Mouse (Mus musculus) kidney, postnatal 0 days (tissue): ENCODE results near the gene Sh3gl2. TPM values are rescaled to one million over a fixed set of nuclear protein-coding genes. Genes with fewer than 3 reads are reported as not detected.

Source experiments
- ATAC-seq: fragments of 200-750 bp; cut with Nextera tagmentation; replicated peaks from 2 replicates; pipeline ENCODE4 v1.8.0; 2017; ENCODE audit warnings: low read depth, moderate number of reproducible peaks, moderate TSS enrichment, moderate library complexity; ENCODE audit not compliant: low FRiP score
- DNase-seq: peaks from one replicate; pipeline ENCODE4 v3.0.0-alpha.2; 2016; ENCODE audit warnings: low spot score
- H3K27ac ChIP-seq: fragments of 300-500 bp; sonication (generic); 2 replicates; pipeline ENCODE4 v1.5.1; 2014; ENCODE audit warnings: mild to moderate bottlenecking
- H3K27me3 ChIP-seq: fragments of 300-500 bp; sonication (generic); 2 replicates; pipeline ENCODE4 v1.6.1; 2014; ENCODE audit warnings: low read length, mixed read lengths; ENCODE audit not compliant: insufficient read depth
- H3K36me3 ChIP-seq: fragments of 300-500 bp; sonication (generic); 2 replicates; pipeline ENCODE4 v1.6.1; 2014; ENCODE audit warnings: low read length, mixed read lengths; ENCODE audit not compliant: insufficient read depth
- H3K4me1 ChIP-seq: fragments of 300-500 bp; sonication (generic); replicated peaks from 2 replicates; pipeline ENCODE4 v1.6.1; 2014; ENCODE audit warnings: antibody characterized with exemption, low read length, mixed read lengths; ENCODE audit not compliant: insufficient read depth
- H3K4me2 ChIP-seq: fragments of 300-500 bp; sonication (generic); 2 replicates; pipeline ENCODE4 v1.6.1; 2014; ENCODE audit warnings: mild to moderate bottlenecking, low read length, moderate library complexity, mixed read lengths
- H3K4me3 ChIP-seq: fragments of 300-500 bp; sonication (generic); replicated peaks from 2 replicates; pipeline ENCODE4 v1.5.1; 2014; ENCODE audit warnings: low read depth, low read length
- H3K9ac ChIP-seq: fragments of 300-500 bp; sonication (generic); 2 replicates; pipeline ENCODE4 v1.6.1; 2014; ENCODE audit warnings: low read depth, low read length
- H3K9me3 ChIP-seq: fragments of 300-500 bp; sonication (generic); replicated peaks from 2 replicates; pipeline ENCODE4 v1.6.1; 2016; ENCODE audit warnings: low read length, inconsistent platforms, mixed read lengths
- CTCF ChIP-seq: IDR thresholded peaks from 2 replicates; pipeline ENCODE4 v1.5.1; 2016; ENCODE audit warnings: antibody characterized with exemption, low read depth, mild to moderate bottlenecking, moderate library complexity
- WGBS: fragments of 180-500 bp; shearing (Covaris S2); extraction: QIAGEN DNeasy Blood & Tissue Kit; methylation state at CpG from one replicate; pipeline ENCODE4 v1.1.7; 2014; 5-methylcytosine and 5-hydroxymethylcytosine counted together
- polyA plus RNA-seq: library from polyadenylated mRNA; unstranded; fragments of >200 nt; fragmentation: Nextera tagmentation; extraction: Ambion mirVana; gene quantifications from 2 replicates; pipeline ENCODE4 v1.2.1, GENCODE M21; 2015

The Sh3gl2 gene
- polyA plus RNA-seq, 1 experiment from 2014 or later, result 22.1 TPM

- no peak for ATAC-seq
- 25% methylated on average over 9 of the region's 9 CpGs for WGBS
These were observed 26.4 kb upstream of the Sh3gl2 start for GRCm38 (mm10) chr4:85178394-85179051.

GRCm38 (mm10) chr4:85186011-85186410 is 18.9 kb upstream of the Sh3gl2 start:
- no peak overlapping the region for H3K4me2 ChIP-seq
- no peaks in the 10 kb centered on the region for H3K4me1 ChIP-seq
- no peak overlapping the region for H3K4me3 ChIP-seq
- peak; percentile 63 for TF ChIP-seq CTCF
- WGBS, result 59% methylated on average over 4 of the region's 4 CpGs
- H3K27ac ChIP-seq, result no peak overlapping the region
- H3K36me3 ChIP-seq, result no peaks in the 10 kb centered on the region
- no peak overlapping the region for H3K9ac ChIP-seq
- no peaks in the 10 kb centered on the region for H3K9me3 ChIP-seq
- ATAC-seq (no peak; the same call in 1 of the 2 replicates), DNase-seq (no peak)
- no peaks in the 10 kb centered on the region for H3K27me3 ChIP-seq

More at GRCm38 (mm10) chr4:85178394-85179051, 26.4 kb upstream of the Sh3gl2 start:
- peak; percentile 52 for DNase-seq
- Histone ChIP-seq H3K36me3 (no peaks in the 10 kb centered on the region), H3K4me2 (no peak overlapping the region), H3K4me3 (no peak overlapping the region), H3K9me3 (no peaks in the 10 kb centered on the region), H3K4me1 (no peaks in the 10 kb centered on the region), H3K27ac (no peak overlapping the region), H3K9ac (no peak overlapping the region), H3K27me3 (no peaks in the 10 kb centered on the region)
- no peak for TF ChIP-seq CTCF

GRCm38 (mm10) chr4:85196201-85196600 is 8.7 kb upstream of the Sh3gl2 start:
- DNase-seq (no peak), ATAC-seq (no peak)
- H3K4me1 ChIP-seq, result no peaks in the 10 kb centered on the region
- no peak for TF ChIP-seq CTCF
- 57% methylated on average over 4 of the region's 4 CpGs for WGBS
- H3K4me2 ChIP-seq, result no peak overlapping the region
- no peak overlapping the region for H3K9ac ChIP-seq
- H3K27me3 ChIP-seq, result no peaks in the 10 kb centered on the region
- no peak overlapping the region for H3K4me3 ChIP-seq
- no peaks in the 10 kb centered on the region for H3K36me3 ChIP-seq
- H3K27ac ChIP-seq, result no peak overlapping the region
- H3K9me3 ChIP-seq, result no peaks in the 10 kb centered on the region

GRCm38 (mm10) chr4:85198431-85198830 is 6.5 kb upstream of the Sh3gl2 start:
- no peak for ATAC-seq
- no peak for TF ChIP-seq CTCF
- H3K36me3 ChIP-seq, result no peaks in the 10 kb centered on the region
- H3K27ac ChIP-seq, result no peak overlapping the region
- H3K9me3 ChIP-seq, result no peaks in the 10 kb centered on the region
- DNase-seq, result no peak
- WGBS, result 87% methylated on average over 9 of the region's 9 CpGs
- no peaks in the 10 kb centered on the region for H3K4me1 ChIP-seq
- H3K4me3 ChIP-seq, result no peak overlapping the region
- H3K4me2 ChIP-seq, result no peak overlapping the region
- H3K9ac ChIP-seq, result no peak overlapping the region
- no peaks in the 10 kb centered on the region for H3K27me3 ChIP-seq

- no peak for ATAC-seq
- Histone ChIP-seq H3K9me3 (no peaks in the 10 kb centered on the region), H3K4me3 (no peak overlapping the region), H3K9ac (no peak overlapping the region), H3K27ac (no peak overlapping the region), H3K36me3 (no peaks in the 10 kb centered on the region), H3K4me2 (no peak overlapping the region), H3K4me1 (no peaks in the 10 kb centered on the region), H3K27me3 (peaks cover 3% of the 10 kb centered on the region; the same call in 1 of the 2 replicates)
- 60% methylated on average over 7 of the region's 7 CpGs for WGBS
- DNase-seq, result no peak
- TF ChIP-seq CTCF, result no peak
These were observed 2.3 kb upstream of the Sh3gl2 start for GRCm38 (mm10) chr4:85202582-85202981.

- Histone ChIP-seq H3K4me3 (peak overlapping the region; percentile 82), H3K27me3 (peaks cover 3% of the 10 kb centered on the region; the same call in 1 of the 2 replicates), H3K4me2 (peak overlapping the region; percentile 90), H3K9ac (peak overlapping the region; percentile 75), H3K4me1 (no peaks in the 10 kb centered on the region), H3K36me3 (no peaks in the 10 kb centered on the region), H3K9me3 (no peaks in the 10 kb centered on the region), H3K27ac (peak overlapping the region; percentile 83)
- ATAC-seq (peak; percentile 68), DNase-seq (peak; percentile 61)
- 1% methylated on average over 43 of the region's 43 CpGs for WGBS
- TF ChIP-seq CTCF, result no peak
These were observed 798 bp downstream of the Sh3gl2 start for GRCm38 (mm10) chr4:85205636-85206211.
